Mouse (Mus musculus): ENCODE data around the gene AC161166.1. TPM values are rescaled to one million over a fixed set of nuclear protein-coding genes. Genes with fewer than 3 reads are reported as not detected.

The AC161166.1 gene
- polyA plus RNA-seq, 1 experiment from 2014 or later = 0.46 TPM

DNA sequence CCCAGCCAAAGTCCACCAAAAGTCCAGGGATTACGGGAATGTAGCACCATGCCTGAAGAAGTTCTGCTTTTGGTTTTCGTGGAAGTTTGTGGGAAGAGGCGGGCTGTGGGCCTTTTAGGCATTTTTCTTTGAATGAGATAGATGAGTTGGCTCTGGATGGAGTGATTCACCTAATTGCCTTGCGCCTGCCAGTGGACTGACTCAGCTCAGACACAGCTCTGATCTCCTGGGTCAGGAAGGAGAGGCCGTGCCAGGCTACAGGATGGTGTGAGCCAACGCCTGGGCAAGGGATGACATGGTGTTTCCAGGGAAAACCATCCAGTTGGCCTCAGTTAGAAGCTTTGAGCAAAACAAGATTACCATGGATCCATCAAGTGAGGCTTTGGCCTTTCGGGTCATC is 41.9 kb downstream of the AC161166.1 start:
- Histone ChIP-seq H3K36me3 (ENCODE audit: control insufficient read depth, insufficient read depth, low read length) (no peaks in the 10 kb centered on the region), H3K4me3 (ENCODE audit: low read depth, low read length) (no peak overlapping the region), H3K4me1 (replicated peaks; ENCODE audit: control insufficient read depth, insufficient read depth, low read length) (no peaks in the 10 kb centered on the region), H3K27ac (ENCODE audit: low read depth) (no peak overlapping the region), H3K27me3 (replicated peaks; ENCODE audit: control insufficient read depth, insufficient read depth, low read length) (no peaks in the 10 kb centered on the region), H3K9ac (ENCODE audit: low read length) (no peak overlapping the region), H3K9me3 (ENCODE audit: control insufficient read depth, low read length) (no peaks in the 10 kb centered on the region), H3K4me2 (ENCODE audit: low read length) (no peak overlapping the region)
- WGBS = 98% methylated on average over 7 of the region's 7 CpGs
- DNase-seq (ENCODE audit: low spot score) (no peak), ATAC-seq (replicated peaks; ENCODE audit: low FRiP score, low TSS enrichment, low read depth) (no peak)

DNA sequence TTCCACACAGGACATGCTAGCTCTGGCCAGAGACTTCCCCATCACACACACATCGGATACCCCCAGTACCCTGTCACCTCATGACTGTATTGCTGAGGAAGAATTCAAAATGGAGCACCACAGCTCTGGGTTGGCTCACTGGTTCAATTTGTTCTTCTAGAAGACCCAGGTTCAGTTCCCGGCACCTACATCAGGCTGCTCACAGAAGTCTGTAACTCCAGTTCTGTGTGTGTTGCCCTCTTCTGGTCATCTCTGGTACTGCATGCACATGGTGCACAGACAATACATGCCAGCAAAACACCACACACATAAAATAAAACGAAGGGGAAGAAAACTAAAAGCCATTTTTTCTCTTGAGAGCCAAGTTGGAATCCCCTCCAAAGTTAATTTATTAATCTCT is 43.1 kb downstream of the AC161166.1 start:
- Histone ChIP-seq H3K4me1 (replicated peaks; ENCODE audit: control insufficient read depth, insufficient read depth, low read length) (no peaks in the 10 kb centered on the region), H3K4me2 (ENCODE audit: low read length) (no peak overlapping the region), H3K9ac (ENCODE audit: low read length) (no peak overlapping the region), H3K4me3 (ENCODE audit: low read depth, low read length) (no peak overlapping the region), H3K9me3 (ENCODE audit: control insufficient read depth, low read length) (no peaks in the 10 kb centered on the region), H3K27ac (ENCODE audit: low read depth) (no peak overlapping the region), H3K36me3 (ENCODE audit: control insufficient read depth, insufficient read depth, low read length) (no peaks in the 10 kb centered on the region), H3K27me3 (replicated peaks; ENCODE audit: control insufficient read depth, insufficient read depth, low read length) (no peaks in the 10 kb centered on the region)
- ATAC-seq (replicated peaks; ENCODE audit: low FRiP score, low TSS enrichment, low read depth) (no peak), DNase-seq (ENCODE audit: low spot score) (no peak)
- 86% methylated on average over 3 of the region's 3 CpGs for WGBS

DNA sequence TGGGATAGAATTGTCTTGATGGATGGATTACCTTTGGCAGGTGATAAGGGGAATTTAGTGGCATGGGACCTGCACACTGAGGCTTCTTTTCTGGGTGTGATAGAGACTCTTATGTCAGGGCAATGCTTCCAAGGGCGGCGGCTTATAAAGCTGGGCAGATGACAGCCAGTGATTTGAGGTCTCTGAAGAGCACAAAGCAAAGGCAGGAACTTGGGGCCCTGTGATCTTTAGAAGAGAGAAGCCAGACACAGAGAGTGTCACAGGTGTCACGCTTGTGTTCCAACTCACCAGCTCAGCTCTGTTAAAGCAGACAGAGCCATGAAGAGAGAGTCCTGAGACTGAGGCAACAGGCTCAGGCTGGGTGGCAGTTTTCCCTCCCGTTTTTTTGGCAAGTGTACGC is 44.4 kb downstream of the AC161166.1 start:
- Histone ChIP-seq H3K27ac (ENCODE audit: low read depth) (no peak overlapping the region), H3K36me3 (ENCODE audit: control insufficient read depth, insufficient read depth, low read length) (no peaks in the 10 kb centered on the region), H3K9me3 (ENCODE audit: control insufficient read depth, low read length) (no peaks in the 10 kb centered on the region), H3K4me1 (replicated peaks; ENCODE audit: control insufficient read depth, insufficient read depth, low read length) (peaks cover 5% of the 10 kb centered on the region), H3K4me3 (ENCODE audit: low read depth, low read length) (no peak overlapping the region), H3K4me2 (ENCODE audit: low read length) (no peak overlapping the region), H3K9ac (ENCODE audit: low read length) (no peak overlapping the region), H3K27me3 (replicated peaks; ENCODE audit: control insufficient read depth, insufficient read depth, low read length) (no peaks in the 10 kb centered on the region)
- DNase-seq (ENCODE audit: low spot score) = no peak
- WGBS = 71% methylated on average over 5 of the region's 5 CpGs
- no peak for ATAC-seq (replicated peaks; ENCODE audit: low FRiP score, low TSS enrichment, low read depth)

DNA sequence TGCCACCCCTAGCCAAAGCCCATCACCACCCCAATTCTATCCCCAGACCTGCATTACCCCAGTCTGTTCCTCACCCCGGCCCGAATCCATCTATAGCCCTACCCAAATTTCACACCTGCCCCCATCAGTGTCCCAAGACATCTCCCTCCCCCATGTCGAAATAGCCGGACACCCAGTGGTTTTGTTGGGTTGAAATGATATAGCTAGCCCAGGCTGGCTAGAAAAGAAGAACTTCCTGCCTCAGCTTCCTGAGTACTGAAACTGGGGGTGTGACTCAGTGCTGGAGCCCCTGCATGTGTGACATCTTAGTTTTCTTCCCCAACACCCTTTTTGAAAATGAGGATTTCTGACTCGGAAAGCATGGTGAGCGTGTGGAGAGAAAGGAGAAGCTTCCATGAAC is 45.4 kb downstream of the AC161166.1 start:
- Histone ChIP-seq H3K9me3 (ENCODE audit: control insufficient read depth, low read length) (no peaks in the 10 kb centered on the region), H3K36me3 (ENCODE audit: control insufficient read depth, insufficient read depth, low read length) (no peaks in the 10 kb centered on the region), H3K4me3 (ENCODE audit: low read depth, low read length) (no peak overlapping the region), H3K9ac (ENCODE audit: low read length) (no peak overlapping the region), H3K4me2 (ENCODE audit: low read length) (no peak overlapping the region), H3K27me3 (replicated peaks; ENCODE audit: control insufficient read depth, insufficient read depth, low read length) (no peaks in the 10 kb centered on the region), H3K27ac (ENCODE audit: low read depth) (no peak overlapping the region), H3K4me1 (replicated peaks; ENCODE audit: control insufficient read depth, insufficient read depth, low read length) (peaks cover 11% of the 10 kb centered on the region)
- WGBS = 91% methylated on average over 6 of the region's 6 CpGs
- no peak for DNase-seq (ENCODE audit: low spot score)
- ATAC-seq (replicated peaks; ENCODE audit: low FRiP score, low TSS enrichment, low read depth) = no peak

DNA sequence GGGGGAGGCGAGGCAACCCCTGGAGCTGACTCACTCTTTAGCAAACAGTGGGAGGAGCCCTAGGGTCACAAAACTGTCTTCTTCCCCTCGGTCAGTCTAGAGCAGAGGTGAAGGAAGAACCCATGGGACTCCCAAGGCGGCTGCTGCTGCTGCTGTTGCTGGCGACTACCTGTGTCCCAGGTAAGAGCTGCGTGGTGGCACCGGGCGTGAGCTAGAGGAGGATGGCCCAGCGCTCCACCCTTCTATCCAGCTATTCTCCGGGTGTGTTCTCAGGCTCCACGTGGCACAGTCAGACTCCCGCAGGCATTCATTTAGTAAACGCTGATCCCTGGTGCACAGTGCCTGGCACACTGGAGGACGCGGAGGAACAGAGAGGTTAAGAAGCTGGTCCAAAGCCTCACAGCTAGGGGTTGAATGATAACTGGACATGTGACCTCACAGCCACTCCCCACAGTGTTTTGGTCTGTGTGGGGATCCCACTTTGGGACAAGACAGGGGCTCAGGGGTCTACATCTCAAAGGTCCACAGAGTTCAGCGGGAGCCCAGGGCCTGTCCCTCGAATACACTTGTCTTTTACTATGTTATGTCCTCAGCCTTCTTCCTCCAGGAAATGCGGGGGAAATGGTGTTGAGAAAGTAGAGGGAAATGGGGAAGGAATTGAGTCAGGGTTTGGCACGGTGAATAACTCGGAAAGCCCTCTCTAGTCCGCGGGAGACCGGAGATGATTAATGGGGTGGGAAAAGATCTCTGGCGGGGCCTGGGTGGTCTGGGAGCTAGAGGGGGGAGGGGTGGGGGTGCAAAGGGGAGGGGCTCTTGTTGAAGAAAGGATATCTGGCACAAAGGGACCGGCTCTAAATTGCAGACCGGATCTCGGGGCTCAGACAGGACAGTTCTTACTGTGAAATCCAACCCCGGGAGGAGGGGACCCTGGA is 49.6 kb downstream of the AC161166.1 start, which contains the start of gene Plaur:
Gene Plaur (plus strand): TSS at position 97 of the 932 bp plus-strand sequence.
- no peaks in the 10 kb centered on the region for H3K36me3 ChIP-seq (ENCODE audit: control insufficient read depth, insufficient read depth, low read length)
- H3K9ac ChIP-seq (ENCODE audit: low read length) = peak within 1 kb of the TSS; percentile 40
- H3K4me3 ChIP-seq (ENCODE audit: low read depth, low read length) = peak within 1 kb of the TSS; percentile 35
- peak within 1 kb of the TSS; percentile 44 for H3K4me2 ChIP-seq (ENCODE audit: low read length)
- peaks cover 24% of the 10 kb centered on the region for H3K4me1 ChIP-seq (replicated peaks; ENCODE audit: control insufficient read depth, insufficient read depth, low read length)
- peak within 1 kb of the TSS; percentile 51 for H3K27ac ChIP-seq (ENCODE audit: low read depth)
- no peaks in the 10 kb centered on the region for H3K9me3 ChIP-seq (ENCODE audit: control insufficient read depth, low read length)
- WGBS = 2% methylated on average over 26 of the region's 27 CpGs
- DNase-seq (ENCODE audit: low spot score) (no peak), ATAC-seq (replicated peaks; ENCODE audit: low FRiP score, low TSS enrichment, low read depth) (peak; percentile 71)
- H3K27me3 ChIP-seq (replicated peaks; ENCODE audit: control insufficient read depth, insufficient read depth, low read length) = no peaks in the 10 kb centered on the region

DNA sequence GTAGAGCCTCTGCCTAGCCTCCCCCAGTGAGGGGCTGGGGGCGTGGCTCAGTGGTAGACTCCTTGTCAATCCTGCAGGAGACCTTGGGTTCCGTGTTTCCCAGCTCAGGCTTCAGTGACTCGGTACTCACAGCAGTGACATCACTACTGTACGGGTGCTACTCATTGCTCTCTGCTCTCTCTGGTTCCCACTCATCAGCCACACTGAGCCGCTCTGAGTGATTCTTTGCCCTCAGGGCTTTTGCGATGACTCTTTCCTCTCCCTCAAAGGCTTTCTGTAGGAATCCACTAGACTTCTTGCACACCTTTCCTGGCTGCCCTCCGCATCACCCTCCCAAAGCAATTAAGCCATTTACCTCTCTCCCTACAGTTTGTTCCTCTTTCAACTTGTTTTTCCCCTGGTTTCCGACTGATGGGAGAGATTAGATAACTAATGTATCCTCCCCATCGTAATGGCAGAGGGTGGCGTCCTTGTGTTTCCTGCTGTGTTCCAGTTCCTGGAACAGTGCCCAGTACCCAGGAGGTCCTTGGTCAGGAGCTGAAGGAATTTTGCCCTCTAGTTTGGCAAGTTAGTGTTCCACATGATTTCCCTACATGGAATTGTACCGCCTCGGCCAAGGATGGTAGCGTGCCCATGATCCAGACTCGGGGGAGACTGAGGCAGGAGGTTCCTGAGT is 50.7 kb downstream of the AC161166.1 start:
- Histone ChIP-seq H3K9ac (ENCODE audit: low read length) (no peak overlapping the region), H3K4me2 (ENCODE audit: low read length) (no peak overlapping the region; the same call in 1 of the 2 replicates), H3K27me3 (replicated peaks; ENCODE audit: control insufficient read depth, insufficient read depth, low read length) (no peaks in the 10 kb centered on the region), H3K9me3 (ENCODE audit: control insufficient read depth, low read length) (no peaks in the 10 kb centered on the region), H3K4me1 (replicated peaks; ENCODE audit: control insufficient read depth, insufficient read depth, low read length) (peaks cover 24% of the 10 kb centered on the region), H3K27ac (ENCODE audit: low read depth) (peak overlapping the region; percentile 51; the same call in 1 of the 2 replicates), H3K36me3 (ENCODE audit: control insufficient read depth, insufficient read depth, low read length) (no peaks in the 10 kb centered on the region), H3K4me3 (ENCODE audit: low read depth, low read length) (no peak overlapping the region)
- WGBS = 44% methylated on average over 14 of the region's 14 CpGs
- DNase-seq (ENCODE audit: low spot score) (no peak), ATAC-seq (replicated peaks; ENCODE audit: low FRiP score, low TSS enrichment, low read depth) (no peak)

Other genes starting within 250 kb of the AC161166.1 start
- gene Zfp93, start 242.0 kb downstream of the AC161166.1 start, polyA plus RNA-seq (2014; fragmentation: Nextera tagmentation; extraction: Ambion mirVana) = 7.4 and 8.1 TPM in 2 replicates
- gene Zfp61, start 211.2 kb downstream of the AC161166.1 start, polyA plus RNA-seq (2014; fragmentation: Nextera tagmentation; extraction: Ambion mirVana) = 24.7 and 31.8 TPM in 2 replicates
- 9.1 and 12.0 TPM in 2 replicates for gene Zfp94, start 195.8 kb downstream of the AC161166.1 start, polyA plus RNA-seq (2014; fragmentation: Nextera tagmentation; extraction: Ambion mirVana)
- gene Tescl, start 178.5 kb downstream of the AC161166.1 start, polyA plus RNA-seq (2014; fragmentation: Nextera tagmentation; extraction: Ambion mirVana) = not detected in 2 replicates
- not detected in 2 replicates for gene Lypd5, start 163.3 kb downstream of the AC161166.1 start, polyA plus RNA-seq (2014; fragmentation: Nextera tagmentation; extraction: Ambion mirVana)
- gene Kcnn4, start 142.2 kb downstream of the AC161166.1 start, polyA plus RNA-seq (2014; fragmentation: Nextera tagmentation; extraction: Ambion mirVana) = 0.43 and 0.70 TPM in 2 replicates
- 24.0 and 24.5 TPM in 2 replicates for gene Smg9, start 112.8 kb downstream of the AC161166.1 start, polyA plus RNA-seq (2014; fragmentation: Nextera tagmentation; extraction: Ambion mirVana)
- gene Irgc1, start 60.2 kb downstream of the AC161166.1 start, polyA plus RNA-seq (2014; fragmentation: Nextera tagmentation; extraction: Ambion mirVana) = not detected in 2 replicates
- 10.0 and 10.7 TPM in 2 replicates for gene Plaur, start 50.0 kb downstream of the AC161166.1 start, polyA plus RNA-seq (2014; fragmentation: Nextera tagmentation; extraction: Ambion mirVana)
- 0.64 and 1.7 TPM in 2 replicates for gene Cadm4, start 30.4 kb downstream of the AC161166.1 start, polyA plus RNA-seq (2014; fragmentation: Nextera tagmentation; extraction: Ambion mirVana)
- gene Zfp428, start 5.4 kb downstream of the AC161166.1 start, polyA plus RNA-seq (2014; fragmentation: Nextera tagmentation; extraction: Ambion mirVana) = 30.3 and 33.7 TPM in 2 replicates
- gene Irgq, start 18.2 kb upstream of the AC161166.1 start, polyA plus RNA-seq (2014; fragmentation: Nextera tagmentation; extraction: Ambion mirVana) = 6.3 and 7.3 TPM in 2 replicates
- not detected in 2 replicates for gene Pinlyp, start 33.7 kb upstream of the AC161166.1 start, polyA plus RNA-seq (2014; fragmentation: Nextera tagmentation; extraction: Ambion mirVana)
- gene Xrcc1, start 33.8 kb upstream of the AC161166.1 start, polyA plus RNA-seq (2014; fragmentation: Nextera tagmentation; extraction: Ambion mirVana) = 91.5 and 108 TPM in 2 replicates
- 42.9 and 46.5 TPM in 2 replicates for gene Ethe1, start 75.1 kb upstream of the AC161166.1 start, polyA plus RNA-seq (2014; fragmentation: Nextera tagmentation; extraction: Ambion mirVana)
- gene Zfp575, start 75.2 kb upstream of the AC161166.1 start, polyA plus RNA-seq (2014; fragmentation: Nextera tagmentation; extraction: Ambion mirVana) = 3.1 and 3.6 TPM in 2 replicates
- 0.31 and 0.38 TPM in 2 replicates for gene Phldb3, start 98.3 kb upstream of the AC161166.1 start, polyA plus RNA-seq (2014; fragmentation: Nextera tagmentation; extraction: Ambion mirVana)
- 0.50 and 0.77 TPM in 2 replicates for gene Lypd3, start 124.1 kb upstream of the AC161166.1 start, polyA plus RNA-seq (2014; fragmentation: Nextera tagmentation; extraction: Ambion mirVana)
- not detected in 2 replicates for gene Tex101, start 164.2 kb upstream of the AC161166.1 start, polyA plus RNA-seq (2014; fragmentation: Nextera tagmentation; extraction: Ambion mirVana)
- not detected in 2 replicates for gene BC049730, start 196.8 kb upstream of the AC161166.1 start, polyA plus RNA-seq (2014; fragmentation: Nextera tagmentation; extraction: Ambion mirVana)
- not detected in 2 replicates for gene Gm4763, start 214.5 kb upstream of the AC161166.1 start, polyA plus RNA-seq (2014; fragmentation: Nextera tagmentation; extraction: Ambion mirVana)
- gene Cd177, start 247.9 kb upstream of the AC161166.1 start, polyA plus RNA-seq (2014; fragmentation: Nextera tagmentation; extraction: Ambion mirVana) = 0.11 and 0.50 TPM in 2 replicates

All from intestine, embryonic 14.5 days (tissue).